Mouse (Mus musculus) heart, embryonic 15.5 days (tissue): Measurements from ENCODE around the gene Polr3h. TPM values are rescaled to one million over a fixed set of nuclear protein-coding genes. Genes with fewer than 3 reads are reported as not detected.
"Not testable (repeated sequence)": the region's sequence is repeated elsewhere in the genome, so short reads cannot be mapped to it uniquely, and the experiment has no call there.

Experiments used
- ATAC-seq: fragments of 200-750 bp; cut with Nextera tagmentation; replicated peaks from 2 replicates; pipeline ENCODE4 v1.8.0; 2017; ENCODE audit warnings: low read depth, moderate TSS enrichment; ENCODE audit not compliant: insufficient number of reproducible peaks, insufficient read depth, low FRiP score
- H3K27ac ChIP-seq: fragments of 300-500 bp; sonication (generic); 2 replicates; pipeline ENCODE4 v1.5.1; 2015; ENCODE audit warnings: mild to moderate bottlenecking, inconsistent platforms
- H3K27me3 ChIP-seq: fragments of 300-500 bp; sonication (generic); 2 replicates; pipeline ENCODE4 v1.6.1; 2015; ENCODE audit warnings: inconsistent platforms
- H3K36me3 ChIP-seq: fragments of 300-500 bp; sonication (generic); 2 replicates; pipeline ENCODE4 v1.6.1; 2015; ENCODE audit warnings: mild to moderate bottlenecking, inconsistent platforms
- H3K4me1 ChIP-seq: fragments of 300-500 bp; sonication (generic); replicated peaks from 2 replicates; pipeline ENCODE4 v1.6.1; 2015; ENCODE audit warnings: inconsistent platforms
- H3K4me2 ChIP-seq: fragments of 300-500 bp; sonication (generic); 2 replicates; pipeline ENCODE4 v1.6.1; 2015; ENCODE audit warnings: inconsistent platforms, mild to moderate bottlenecking, moderate library complexity
- H3K4me3 ChIP-seq: fragments of 300-500 bp; sonication (generic); 2 replicates; pipeline ENCODE4 v1.5.1; 2015; ENCODE audit warnings: mild to moderate bottlenecking, inconsistent platforms
- H3K9ac ChIP-seq: fragments of 300-500 bp; sonication (generic); 2 replicates; pipeline ENCODE4 v1.6.1; 2015; ENCODE audit warnings: mild to moderate bottlenecking, inconsistent platforms
- H3K9me3 ChIP-seq: fragments of 300-500 bp; sonication (generic); replicated peaks from 2 replicates; pipeline ENCODE4 v1.6.1; 2016; ENCODE audit warnings: inconsistent platforms
- WGBS: fragments of 180-500 bp; shearing (Covaris S2); methylation state at CpG from one replicate; pipeline ENCODE4 v1.1.7; 2015; ENCODE audit warnings: mixed read lengths; 5-methylcytosine and 5-hydroxymethylcytosine counted together
- polyA plus RNA-seq: library from polyadenylated mRNA; unstranded; fragments of >200 nt; fragmentation: Nextera tagmentation; extraction: Ambion mirVana; gene quantifications from 2 replicates; pipeline ENCODE4 v1.2.1, GENCODE M21; 2015

Polr3h gene
- polyA plus RNA-seq = 134 and 145 TPM in 2 replicates

DNA sequence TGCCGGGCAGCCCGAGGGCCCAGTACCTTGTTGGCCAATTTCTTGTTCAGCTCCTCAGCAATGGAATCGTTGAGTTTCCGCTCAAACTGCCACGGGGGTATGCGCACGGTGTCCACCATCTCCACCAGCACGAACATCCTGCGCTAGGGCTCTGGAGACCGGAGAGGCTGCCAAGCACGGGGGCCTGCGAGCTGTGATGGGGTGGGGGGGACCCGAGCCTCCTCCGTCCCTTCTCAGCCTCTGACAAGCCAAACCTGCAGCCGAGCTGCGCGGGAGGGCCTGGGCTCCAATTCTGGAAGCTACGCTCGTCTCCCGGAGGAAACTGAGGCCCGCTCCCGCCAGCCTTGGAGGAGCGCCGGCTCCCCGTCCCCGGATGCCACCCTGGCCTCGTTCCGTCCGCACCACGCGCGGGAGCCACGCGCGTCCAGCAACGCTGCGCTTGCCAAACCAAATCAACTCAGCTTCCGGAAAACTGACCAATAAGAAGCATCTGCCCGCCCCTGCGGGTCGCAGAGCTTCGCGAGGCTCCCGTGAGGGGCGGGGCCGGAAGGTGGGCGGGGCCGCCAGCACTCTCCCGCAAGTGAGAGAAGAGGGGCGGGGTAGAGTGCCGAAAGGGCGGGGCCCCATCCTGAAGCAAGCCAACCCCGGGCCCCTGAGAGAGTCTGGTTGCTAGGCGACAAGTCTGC lies at the start of gene Polr3h:
TSS of gene Polr3h (minus strand) at position 481 of the 686 bp plus-strand sequence.
- ATAC-seq = peak; percentile 96
- under 1% methylated on average over 54 of the region's 54 CpGs for WGBS
- H3K9me3 ChIP-seq = no peaks in the 10 kb centered on the region
- H3K36me3 ChIP-seq = no peaks in the 10 kb centered on the region
- H3K9ac ChIP-seq = peak within 1 kb of the TSS; percentile 77
- H3K4me3 ChIP-seq = peak within 1 kb of the TSS; percentile 81
- H3K27me3 ChIP-seq = no peaks in the 10 kb centered on the region
- peak within 1 kb of the TSS; percentile 64; the same call in 1 of the 2 replicates for H3K27ac ChIP-seq
- peaks cover 25% of the 10 kb centered on the region for H3K4me1 ChIP-seq
- peak within 1 kb of the TSS; percentile 98 for H3K4me2 ChIP-seq

- H3K4me1 ChIP-seq, H3K27me3 ChIP-seq, H3K9me3 ChIP-seq, H3K4me3 ChIP-seq, H3K27ac ChIP-seq, H3K36me3 ChIP-seq, H3K4me2 ChIP-seq, ATAC-seq, H3K9ac ChIP-seq: not testable (repeated sequence)
- WGBS = 90% methylated on average over 8 of the region's 8 CpGs
These were observed 49.1 kb upstream of the Polr3h start for GRCm38 (mm10) chr15:81975156-81975555.

DNA sequence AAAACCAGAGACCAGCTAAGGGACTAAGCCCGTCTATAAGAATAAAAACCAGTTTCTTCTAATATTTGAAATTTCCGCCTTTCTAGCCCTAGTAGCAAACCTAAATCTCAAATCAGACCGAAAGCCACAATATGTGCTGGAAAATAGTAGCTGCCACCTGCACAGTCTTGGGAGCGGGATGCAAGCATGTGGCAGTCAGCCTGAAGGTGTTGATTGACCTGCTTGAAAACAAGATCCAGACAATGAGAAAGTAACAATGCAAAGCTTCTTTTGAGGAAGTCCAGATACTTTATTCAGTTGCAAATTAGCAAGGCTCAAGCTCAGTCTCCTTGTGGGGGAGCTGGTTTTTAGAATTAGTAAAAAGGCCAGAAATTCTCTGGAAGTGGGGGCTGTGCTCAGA lies 44.5 kb upstream of the Polr3h start:
- not testable (repeated sequence) for H3K36me3 ChIP-seq, ATAC-seq, H3K4me1 ChIP-seq, H3K4me3 ChIP-seq, H3K27me3 ChIP-seq, H3K4me2 ChIP-seq, H3K9me3 ChIP-seq, H3K9ac ChIP-seq, H3K27ac ChIP-seq
- 89% methylated on average over 4 of the region's 4 CpGs for WGBS

DNA sequence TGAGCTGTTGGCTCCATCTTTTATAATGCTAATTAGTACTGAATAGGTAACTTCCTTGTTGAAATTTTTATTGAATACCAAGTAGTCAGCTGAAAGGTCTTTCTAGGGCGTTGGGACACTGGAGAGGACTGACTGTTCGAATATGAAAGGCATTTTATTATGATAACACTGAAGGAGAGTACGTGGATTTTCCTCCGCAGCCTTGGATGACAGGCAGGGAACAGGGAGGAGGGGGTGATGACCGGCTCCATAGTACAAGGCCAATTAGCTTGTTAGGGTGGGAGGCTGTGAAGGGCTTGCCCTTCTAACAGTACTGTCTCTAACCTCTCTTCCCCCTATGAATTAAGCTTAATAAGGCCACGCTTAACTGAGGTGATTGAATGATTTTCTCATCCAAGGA lies 43.6 kb upstream of the Polr3h start:
- not testable (repeated sequence) for H3K4me1 ChIP-seq, H3K36me3 ChIP-seq, H3K9me3 ChIP-seq, H3K4me3 ChIP-seq, H3K4me2 ChIP-seq, ATAC-seq, H3K27ac ChIP-seq, H3K27me3 ChIP-seq, H3K9ac ChIP-seq
- 65% methylated on average over 6 of the region's 6 CpGs for WGBS

DNA sequence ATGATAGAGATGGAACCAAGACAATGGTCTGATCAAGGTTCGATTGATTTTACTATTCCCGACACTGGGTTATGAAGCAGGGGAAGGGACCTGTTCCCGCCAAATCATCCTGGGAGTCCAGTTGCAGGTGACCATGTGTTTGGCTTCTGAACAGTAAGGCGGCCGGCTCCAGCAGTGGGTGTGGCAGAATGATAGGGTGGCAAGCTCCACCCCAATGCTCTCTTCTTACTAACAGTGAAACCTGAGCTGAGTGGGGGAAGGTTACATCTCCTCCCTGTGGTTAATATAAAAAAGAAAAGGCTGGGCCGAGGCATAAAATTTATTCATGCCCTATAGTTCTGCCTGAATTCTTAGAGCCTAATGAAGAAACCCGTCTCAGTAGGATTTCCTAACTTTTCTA lies 43.1 kb upstream of the Polr3h start:
- 65% methylated on average over 7 of the region's 7 CpGs for WGBS
- H3K9ac ChIP-seq = no peak overlapping the region
- H3K9me3 ChIP-seq = peaks cover 3% of the 10 kb centered on the region; the same call in 1 of the 2 replicates
- H3K4me2 ChIP-seq = no peak overlapping the region
- no peak overlapping the region for H3K4me3 ChIP-seq
- H3K36me3 ChIP-seq = no peaks in the 10 kb centered on the region
- no peak for ATAC-seq
- no peak overlapping the region for H3K27ac ChIP-seq
- H3K27me3 ChIP-seq = no peaks in the 10 kb centered on the region
- no peaks in the 10 kb centered on the region for H3K4me1 ChIP-seq

DNA sequence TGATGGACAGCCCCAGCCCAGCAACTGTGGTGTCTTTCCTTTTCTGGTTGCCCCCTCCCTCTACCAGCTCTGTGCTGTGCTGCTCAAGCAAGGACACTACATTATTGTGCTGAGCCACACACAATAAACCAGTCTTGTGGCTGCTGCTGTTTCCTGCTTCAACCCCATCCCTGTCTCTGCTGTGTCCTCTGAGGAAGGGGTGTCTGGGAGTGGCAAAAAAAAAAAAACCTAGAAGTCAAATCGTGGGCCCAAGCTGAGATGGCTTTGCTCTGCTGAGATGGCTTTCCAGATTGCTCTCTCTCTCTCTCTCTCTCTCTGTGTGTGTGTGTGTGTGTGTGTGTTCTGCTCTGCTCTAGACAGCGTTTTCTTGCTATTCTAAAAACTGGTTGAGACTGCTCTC lies 42.4 kb upstream of the Polr3h start:
- Histone ChIP-seq H3K9me3 (peaks cover 3% of the 10 kb centered on the region; the same call in 1 of the 2 replicates), H3K4me1 (no peaks in the 10 kb centered on the region), H3K36me3 (no peaks in the 10 kb centered on the region), H3K4me3 (no peak overlapping the region), H3K4me2 (no peak overlapping the region), H3K9ac (no peak overlapping the region), H3K27me3 (no peaks in the 10 kb centered on the region), H3K27ac (no peak overlapping the region)
- 48% methylated on average over 2 of the region's 2 CpGs for WGBS
- no peak for ATAC-seq

- ATAC-seq = no peak
- Histone ChIP-seq H3K27ac (no peak overlapping the region), H3K36me3 (no peaks in the 10 kb centered on the region), H3K4me2 (no peak overlapping the region), H3K27me3 (no peaks in the 10 kb centered on the region), H3K9me3 (no peaks in the 10 kb centered on the region; the same call in 1 of the 2 replicates), H3K9ac (no peak overlapping the region), H3K4me1 (no peaks in the 10 kb centered on the region), H3K4me3 (no peak overlapping the region)
- 84% methylated on average over 5 of the region's 5 CpGs for WGBS
These were observed 41.8 kb upstream of the Polr3h start for GRCm38 (mm10) chr15:81967821-81968220.

- H3K36me3 ChIP-seq = no peaks in the 10 kb centered on the region
- no peak overlapping the region for H3K9ac ChIP-seq
- ATAC-seq = no peak
- H3K27ac ChIP-seq = no peak overlapping the region
- no peaks in the 10 kb centered on the region for H3K27me3 ChIP-seq
- H3K9me3 ChIP-seq = no peaks in the 10 kb centered on the region
- no peak overlapping the region for H3K4me3 ChIP-seq
- H3K4me2 ChIP-seq = no peak overlapping the region
- 70% methylated on average over 12 of the region's 14 CpGs for WGBS
- no peaks in the 10 kb centered on the region for H3K4me1 ChIP-seq
These were observed 40.2 kb upstream of the Polr3h start for GRCm38 (mm10) chr15:81966062-81966829.

GRCm38 (mm10) chr15:81964980-81965545 lies 39.0 kb upstream of the Polr3h start:
- Histone ChIP-seq H3K4me2 (no peak overlapping the region), H3K9me3 (no peaks in the 10 kb centered on the region), H3K9ac (no peak overlapping the region), H3K36me3 (no peaks in the 10 kb centered on the region), H3K4me1 (peaks cover 3% of the 10 kb centered on the region), H3K27me3 (no peaks in the 10 kb centered on the region), H3K27ac (no peak overlapping the region), H3K4me3 (no peak overlapping the region)
- WGBS = 46% methylated on average over 4 of the region's 4 CpGs
- ATAC-seq = no peak

DNA sequence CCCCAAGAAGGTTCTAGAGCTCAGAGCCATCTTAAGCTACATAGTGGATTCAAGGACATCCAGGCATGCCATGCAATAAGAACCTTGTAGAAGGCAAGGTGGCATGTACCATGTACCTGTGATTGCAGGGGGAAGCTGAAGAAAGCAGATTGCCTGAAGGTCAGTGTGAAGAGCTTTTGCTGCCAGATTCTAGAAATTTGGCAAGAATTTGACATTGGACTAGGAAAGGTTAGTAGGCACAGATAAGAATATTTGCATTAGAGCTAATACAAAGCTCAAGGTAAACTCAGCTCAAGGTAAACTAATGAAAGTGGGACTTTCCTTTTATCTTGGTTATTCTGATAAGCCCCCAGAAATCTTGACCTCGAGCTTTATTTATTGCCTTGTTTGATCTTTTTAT lies 38.2 kb upstream of the Polr3h start:
- H3K4me2 ChIP-seq = no peak overlapping the region

DNA sequence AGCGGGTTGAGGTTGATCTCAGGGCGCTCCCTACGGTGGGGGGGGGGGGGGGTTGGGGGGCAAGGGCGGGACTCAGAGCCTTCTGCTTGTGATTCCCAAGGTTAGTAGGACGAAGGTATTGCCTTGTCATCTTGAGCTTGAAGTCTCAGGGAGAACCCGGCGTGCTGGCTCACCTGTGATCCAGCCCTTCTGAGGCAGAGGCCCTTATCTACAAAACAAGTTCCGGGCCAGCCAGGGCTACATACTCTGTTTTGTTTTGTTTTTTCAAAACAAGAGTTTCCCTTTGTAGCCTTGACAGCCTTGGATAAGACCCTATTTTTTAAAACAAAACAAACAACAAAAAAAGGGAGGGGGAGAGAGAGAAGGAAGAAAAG lies 35.0 kb upstream of the Polr3h start:
- ATAC-seq = no peak
- no peak overlapping the region; the same call in 1 of the 2 replicates for H3K9ac ChIP-seq
- H3K4me3 ChIP-seq = peak overlapping the region; percentile 65
- under 1% methylated on average over 8 of the region's 8 CpGs for WGBS
- peaks cover 9% of the 10 kb centered on the region for H3K4me1 ChIP-seq
- no peaks in the 10 kb centered on the region for H3K27me3 ChIP-seq
- peak overlapping the region; percentile 99 for H3K4me2 ChIP-seq
- H3K27ac ChIP-seq = 0 out of 2 replicates have a peak overlapping the region, but pooled peaks have one; percentile 31
- H3K9me3 ChIP-seq = no peaks in the 10 kb centered on the region
- H3K36me3 ChIP-seq = no peaks in the 10 kb centered on the region

More for the DNA sequence above, 38.2 kb upstream of the Polr3h start:
- no peak for ATAC-seq
- H3K4me1 ChIP-seq = peaks cover 9% of the 10 kb centered on the region
- no peaks in the 10 kb centered on the region for H3K9me3 ChIP-seq
- WGBS = 48% methylated on average over 1 of the region's 1 CpGs
- H3K9ac ChIP-seq = no peak overlapping the region
- H3K27ac ChIP-seq = no peak overlapping the region
- no peak overlapping the region for H3K4me3 ChIP-seq
- no peaks in the 10 kb centered on the region for H3K36me3 ChIP-seq
- no peaks in the 10 kb centered on the region for H3K27me3 ChIP-seq
